Mouse (Mus musculus): ENCODE measurements around the gene Park7. TPM values are rescaled to one million over a fixed set of nuclear protein-coding genes. Genes with fewer than 3 reads are reported as not detected.
"Not testable (repeated sequence)": the region's sequence is repeated elsewhere in the genome, so short reads cannot be mapped to it uniquely, and the experiment has no call there.

Gene Park7
- total and polyA plus RNA-seq, 2 experiments from 2014 or later: 135 to 449 TPM

GRCm38 (mm10) chr4:150915181-150915906 lies 1.1 kb upstream of the Park7 start:
- Histone ChIP-seq H3K27me3 (ENCODE audit: insufficient read depth, low read length) (no peaks in the 10 kb centered on the region), H3K9ac (replicated peaks; ENCODE audit: low read length) (peak overlapping the region; percentile 66), H3K4me1 (ENCODE audit: insufficient read depth, low read length) (0 out of 2 replicates have a peak, but pooled peaks cover 8% of the 10 kb centered on the region), H3K4me2 (ENCODE audit: low read depth, low read length) (peak overlapping the region; percentile 63), H3K4me3 (ENCODE audit: low read length) (peak overlapping the region; percentile 76), H3K27ac (peak overlapping the region; percentile 84), H3K9me3 (ENCODE audit: low read length) (no peaks in the 10 kb centered on the region), H3K36me3 (ENCODE audit: insufficient read depth, low read length) (no peaks in the 10 kb centered on the region)
- TF ChIP-seq CTCF (IDR thresholded peaks at IDR 0.05; ENCODE audit: low read depth): no peak
- DNase-seq (ENCODE audit: low spot score) (peak; percentile 26), ATAC-seq (peak; percentile 27; the same call in 1 of the 2 replicates)
- WGBS: 42% methylated on average over 10 of the region's 10 CpGs

GRCm38 (mm10) chr4:150913743-150914142 lies 494 bp downstream of the Park7 start:
- Histone ChIP-seq H3K36me3 (ENCODE audit: insufficient read depth, low read length) (no peaks in the 10 kb centered on the region), H3K9ac (replicated peaks; ENCODE audit: low read length) (peak overlapping the region; percentile 66), H3K4me3 (ENCODE audit: low read length) (peak overlapping the region; percentile 76), H3K27me3 (ENCODE audit: insufficient read depth, low read length) (no peaks in the 10 kb centered on the region), H3K9me3 (ENCODE audit: low read length) (no peaks in the 10 kb centered on the region), H3K4me1 (ENCODE audit: insufficient read depth, low read length) (peaks cover 12% of the 10 kb centered on the region; the same call in 1 of the 2 replicates), H3K4me2 (ENCODE audit: low read depth, low read length) (peak overlapping the region; percentile 63), H3K27ac (peak overlapping the region; percentile 84)
- 15% methylated on average over 12 of the region's 12 CpGs for WGBS
- no peak for ATAC-seq
- DNase-seq (ENCODE audit: low spot score): peak; percentile 20
- TF ChIP-seq CTCF (IDR thresholded peaks at IDR 0.05; ENCODE audit: low read depth): no peak

- peak overlapping the region; percentile 71 for H3K4me2 ChIP-seq (ENCODE audit: low read depth, low read length)
- TF ChIP-seq CTCF (IDR thresholded peaks at IDR 0.05; ENCODE audit: low read depth): no peak
- no peaks in the 10 kb centered on the region for H3K9me3 ChIP-seq (ENCODE audit: low read length)
- H3K9ac ChIP-seq (replicated peaks; ENCODE audit: low read length): no peak overlapping the region
- peak overlapping the region; percentile 85; the same call in 1 of the 2 replicates for H3K4me3 ChIP-seq (ENCODE audit: low read length)
- no peaks in the 10 kb centered on the region for H3K27me3 ChIP-seq (ENCODE audit: insufficient read depth, low read length)
- 0 out of 2 replicates have a peak, but pooled peaks cover under 1% of the 10 kb centered on the region for H3K36me3 ChIP-seq (ENCODE audit: insufficient read depth, low read length)
- no peak for DNase-seq (ENCODE audit: low spot score)
- 0 out of 2 replicates have a peak, but pooled peaks have one; percentile 0 for ATAC-seq
- H3K27ac ChIP-seq: peak overlapping the region; percentile 83
- H3K4me1 ChIP-seq (ENCODE audit: insufficient read depth, low read length): peaks cover 9% of the 10 kb centered on the region; the same call in 1 of the 2 replicates
- WGBS: 83% methylated on average over 19 of the region's 19 CpGs
Observed at GRCm38 (mm10) chr4:150910164-150910951, 3.9 kb downstream of the Park7 start.

- Histone ChIP-seq H3K27ac (peak overlapping the region; percentile 83), H3K4me2 (ENCODE audit: low read depth, low read length) (peak overlapping the region; percentile 71), H3K9ac (replicated peaks; ENCODE audit: low read length) (peak overlapping the region; percentile 69), H3K4me3 (ENCODE audit: low read length) (peak overlapping the region; percentile 85), H3K9me3 (ENCODE audit: low read length) (no peaks in the 10 kb centered on the region), H3K4me1 (ENCODE audit: insufficient read depth, low read length) (peaks cover 4% of the 10 kb centered on the region; the same call in 1 of the 2 replicates), H3K36me3 (ENCODE audit: insufficient read depth, low read length) (0 out of 2 replicates have a peak, but pooled peaks cover 5% of the 10 kb centered on the region), H3K27me3 (ENCODE audit: insufficient read depth, low read length) (no peaks in the 10 kb centered on the region)
- WGBS: under 1% methylated on average over 56 of the region's 56 CpGs
- TF ChIP-seq CTCF (IDR thresholded peaks at IDR 0.05; ENCODE audit: low read depth): peak; percentile 12; the same call in 1 of the 2 replicates
- peak; percentile 99 for DNase-seq (ENCODE audit: low spot score)
- peak; percentile 93 for ATAC-seq
Observed at GRCm38 (mm10) chr4:150909451-150910156, 4.6 kb downstream of the Park7 start.

- WGBS: 81% methylated on average over 5 of the region's 5 CpGs
Observed at GRCm38 (mm10) chr4:150908512-150908911, 5.7 kb downstream of the Park7 start.

GRCm38 (mm10) chr4:150907099-150907498 lies 7.1 kb downstream of the Park7 start:
- H3K27ac ChIP-seq: no peak overlapping the region
- TF ChIP-seq CTCF (IDR thresholded peaks at IDR 0.05; ENCODE audit: low read depth): no peak
- DNase-seq (ENCODE audit: low spot score) (no peak), ATAC-seq (no peak)
- no peaks in the 10 kb centered on the region for H3K9me3 ChIP-seq (ENCODE audit: low read length)
- H3K27me3 ChIP-seq (ENCODE audit: insufficient read depth, low read length): no peaks in the 10 kb centered on the region
- WGBS: 96% methylated on average over 8 of the region's 8 CpGs
- no peak overlapping the region for H3K9ac ChIP-seq (replicated peaks; ENCODE audit: low read length)
- H3K36me3 ChIP-seq (ENCODE audit: insufficient read depth, low read length): peaks cover 22% of the 10 kb centered on the region
- H3K4me1 ChIP-seq (ENCODE audit: insufficient read depth, low read length): peaks cover 4% of the 10 kb centered on the region; the same call in 1 of the 2 replicates
- H3K4me3 ChIP-seq (ENCODE audit: low read length): no peak overlapping the region
- no peak overlapping the region for H3K4me2 ChIP-seq (ENCODE audit: low read depth, low read length)

More at GRCm38 (mm10) chr4:150908512-150908911, 5.7 kb downstream of the Park7 start:
- H3K4me2 ChIP-seq (ENCODE audit: low read depth, low read length): peak overlapping the region; percentile 71; the same call in 1 of the 2 replicates
- H3K9me3 ChIP-seq (ENCODE audit: low read length); ATAC-seq; H3K9ac ChIP-seq (replicated peaks; ENCODE audit: low read length); DNase-seq (ENCODE audit: low spot score); H3K4me3 ChIP-seq (ENCODE audit: low read length); H3K4me1 ChIP-seq (ENCODE audit: insufficient read depth, low read length); H3K27me3 ChIP-seq (ENCODE audit: insufficient read depth, low read length); H3K27ac ChIP-seq: not testable (repeated sequence)
- peak; percentile 38 for TF ChIP-seq CTCF (IDR thresholded peaks at IDR 0.05; ENCODE audit: low read depth)
- peaks cover 13% of the 10 kb centered on the region for H3K36me3 ChIP-seq (ENCODE audit: insufficient read depth, low read length)

Data from hindbrain, postnatal 0 days (tissue).